Mouse (Mus musculus): ENCODE measurements at regions not wholly inside any gene's neighbourhood (a gene's known extent, or its start where the extent isn't known, plus 50 kb on each side); places are given as distances from the start of the nearest gene placed in this dataset.

GRCm38 (mm10) chr8:101462515-101462914 lies 1322.9 kb downstream of the Cdh11 start:
- TF ChIP-seq CTCF (IDR thresholded peaks at IDR 0.05; ENCODE audit: low read depth) = no peak
- no peak for TF ChIP-seq EP300 (IDR thresholded peaks at IDR 0.05; ENCODE audit: low read depth)
